Mouse (Mus musculus): ENCODE measurements around the gene Vcp.

Vcp gene

GRCm38 (mm10) chr4:42941396-42941795 lies 58.9 kb downstream of the Vcp start:
- no peak for DNase-seq

- peak; percentile 47 for DNase-seq
These were observed 66.7 kb downstream of the Vcp start for GRCm38 (mm10) chr4:42933630-42934029.

GRCm38 (mm10) chr4:42932229-42932969 lies 67.9 kb downstream of the Vcp start:
- DNase-seq = no peak

Data from kidney, adult 9 months (tissue).